Mouse (Mus musculus) spleen, adult 2 months (tissue): ENCODE results near the gene Ntm.

ENCODE experiments used
- CTCF ChIP-seq: fragments of 200-500 bp; IDR thresholded peaks from 2 replicates; pipeline ENCODE4 v1.5.1; 2011; ENCODE audit warnings: mild to moderate bottlenecking, inconsistent platforms; ENCODE audit not compliant: insufficient read depth, insufficient read length, insufficient replicate concordance; ENCODE audit errors: extremely low read depth
- POLR2A ChIP-seq: fragments of 200-500 bp; IDR thresholded peaks from 2 replicates; pipeline ENCODE4 v1.6.1; 2011; ENCODE audit warnings: low read depth, low read length, inconsistent platforms

DNA sequence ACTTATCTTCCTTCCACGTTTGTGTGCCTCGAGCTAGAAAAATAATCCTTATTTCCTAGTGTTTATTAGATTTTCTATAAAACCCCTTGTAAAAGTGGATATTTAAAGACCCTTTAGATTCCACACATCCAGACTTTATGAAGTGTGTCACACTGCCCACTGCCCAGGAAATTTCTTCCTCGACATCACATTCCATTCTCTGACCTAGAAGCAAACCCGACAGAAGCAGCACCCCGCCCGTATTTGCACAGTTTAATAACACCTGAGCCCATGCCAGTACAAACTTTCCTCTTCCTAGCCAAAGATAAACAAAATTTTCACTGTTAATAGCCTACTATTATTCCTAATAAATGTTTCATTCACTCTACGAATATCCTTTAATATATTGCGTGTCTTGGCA is 562.8 kb downstream of the Ntm start:
- no peak for TF ChIP-seq POLR2A
- no peak for TF ChIP-seq CTCF
